Mouse (Mus musculus) heart, postnatal 0 days (tissue): ENCODE results near the gene Ccr7.

ENCODE experiments used
- CTCF ChIP-seq: IDR thresholded peaks from 2 replicates; pipeline ENCODE4 v1.5.1; 2016; ENCODE audit warnings: antibody characterized with exemption, control low read depth, low read depth
- EP300 ChIP-seq: IDR thresholded peaks from 2 replicates; pipeline ENCODE4 v1.6.1; 2016; ENCODE audit warnings: antibody characterized with exemption, low read depth

GRCm38 (mm10) chr11:99189154-99189582 is 34.3 kb upstream of the Ccr7 start:
- peak; percentile 89 for TF ChIP-seq CTCF
- no peak for TF ChIP-seq EP300
